ENCODE assay signal across 10 mouse cellular contexts in the genomic region with DNA sequence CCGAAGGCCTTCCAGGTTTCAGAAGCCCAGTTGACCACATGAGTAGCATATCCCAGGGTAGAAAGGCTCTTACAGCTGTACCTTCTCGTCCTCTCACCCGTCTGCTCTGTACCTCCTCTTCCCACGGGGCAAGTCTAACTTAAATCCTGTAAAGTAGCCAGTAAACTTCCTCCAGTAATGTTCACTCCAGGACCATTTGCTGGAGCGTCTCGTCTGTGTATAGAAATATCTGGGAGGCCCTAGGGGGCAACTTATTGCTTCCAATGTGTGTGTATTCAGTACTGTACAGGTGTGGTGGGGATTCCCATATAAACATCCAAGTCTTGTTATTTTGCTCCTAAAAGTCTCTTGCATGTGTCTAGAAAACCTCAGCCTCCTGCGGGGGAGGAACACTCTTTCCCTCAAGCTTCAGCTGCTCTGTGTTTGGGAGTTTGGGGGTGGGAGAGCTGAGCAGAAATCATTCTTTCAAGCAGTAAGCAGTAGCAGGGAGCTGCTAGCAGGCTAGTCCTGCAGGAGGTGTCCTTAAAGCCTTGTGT.
DNase-seq lines count a peak whose midpoint lies in the region; ATAC-seq lines count a peak whose summit lies in the region.
"Had no signal": no experiment of that assay in that cellular context is flagged by ENCODE, and none has a peak within 500 bp of the region (broad histone marks: within the 10 kb centered on the region; RNA-seq: fewer than 3 reads in every experiment).

No protein-coding gene starts in this region.

- no peak overlapping the region for H3K9ac ChIP-seq in embryonic facial prominence, embryonic 14.5 days (ENCODE audit: low read depth, low read length)
- H3K9ac ChIP-seq in hindbrain, embryonic 13.5 days: no peak overlapping the region
- H3K9ac ChIP-seq in neural tube, embryonic 13.5 days: no peak overlapping the region
- no peak overlapping the region for H3K9ac ChIP-seq in midbrain, embryonic 16.5 days (ENCODE audit: low read depth, low read length)
- H3K9ac ChIP-seq in midbrain, embryonic 13.5 days (replicated peaks): no peak overlapping the region

- no peak overlapping the region for H3K4me3 ChIP-seq in embryonic facial prominence, embryonic 14.5 days (ENCODE audit: low read depth, low read length)
- no peak overlapping the region for H3K4me3 ChIP-seq in hindbrain, embryonic 13.5 days
- no peak overlapping the region for H3K4me3 ChIP-seq in neural tube, embryonic 13.5 days
- H3K4me3 ChIP-seq in midbrain, embryonic 16.5 days (ENCODE audit: low read depth, low read length): no peak overlapping the region
- no peak overlapping the region for H3K4me3 ChIP-seq in midbrain, embryonic 13.5 days (replicated peaks)
- H3K4me3 ChIP-seq: erythroblast, embryonic 14.5 days; megakaryocyte, embryonic 14.5 days had no signal

- no peaks in the 10 kb centered on the region for H3K27me3 ChIP-seq in embryonic facial prominence, embryonic 14.5 days (replicated peaks; ENCODE audit: control insufficient read depth, insufficient read depth, low read length)
- H3K27me3 ChIP-seq in hindbrain, embryonic 13.5 days: no peaks in the 10 kb centered on the region
- H3K27me3 ChIP-seq in neural tube, embryonic 13.5 days: no peaks in the 10 kb centered on the region
- H3K27me3 ChIP-seq in midbrain, embryonic 16.5 days (ENCODE audit: control insufficient read depth, insufficient read depth, low read depth, low read length): no peaks in the 10 kb centered on the region
- no peaks in the 10 kb centered on the region for H3K27me3 ChIP-seq in midbrain, embryonic 13.5 days
- H3K27me3 ChIP-seq: megakaryocyte, embryonic 14.5 days had no signal

- DNase-seq in kidney, postnatal 4 days: peak; percentile 41 to 60
- no peak for DNase-seq in kidney, postnatal 14 days
- peak; percentile 69 for DNase-seq in embryonic facial prominence, embryonic 14.5 days (ENCODE audit: low spot score)
- no peak for DNase-seq in gastrocnemius, adult 18-20 months (ENCODE audit: low spot score)

- peak overlapping the region; percentile 82 for H3K27ac ChIP-seq in embryonic facial prominence, embryonic 14.5 days (replicated peaks; ENCODE audit: low read depth, low read length)
- H3K27ac ChIP-seq in hindbrain, embryonic 13.5 days: peak overlapping the region; percentile 49; the same call in 1 of the 2 replicates
- peak overlapping the region; percentile 74 for H3K27ac ChIP-seq in neural tube, embryonic 13.5 days (replicated peaks)
- no peak overlapping the region for H3K27ac ChIP-seq in midbrain, embryonic 16.5 days (ENCODE audit: low read length)
- no peak overlapping the region for H3K27ac ChIP-seq in midbrain, embryonic 13.5 days

- peak; percentile 82; the same call in 1 of the 2 replicates for ATAC-seq in embryonic facial prominence, embryonic 14.5 days (ENCODE audit: low read depth)
- no peak for ATAC-seq in hindbrain, embryonic 13.5 days (ENCODE audit: low FRiP score)
- ATAC-seq in neural tube, embryonic 13.5 days (ENCODE audit: low read depth): 0 out of 2 replicates have a peak, but pooled peaks have one; percentile 32
- no peak for ATAC-seq in midbrain, embryonic 16.5 days
- ATAC-seq in midbrain, embryonic 13.5 days: no peak

- H3K4me1 ChIP-seq in embryonic facial prominence, embryonic 14.5 days (ENCODE audit: control insufficient read depth, insufficient read depth, low read length): peaks cover 21% of the 10 kb centered on the region
- H3K4me1 ChIP-seq in hindbrain, embryonic 13.5 days (replicated peaks): peaks cover 16% of the 10 kb centered on the region; the same call in 1 of the 2 replicates
- peaks cover 19% of the 10 kb centered on the region for H3K4me1 ChIP-seq in neural tube, embryonic 13.5 days (replicated peaks)
- H3K4me1 ChIP-seq in midbrain, embryonic 16.5 days (ENCODE audit: control insufficient read depth, insufficient read depth, low read length): peaks cover 2% of the 10 kb centered on the region; the same call in 1 of the 2 replicates
- H3K4me1 ChIP-seq in midbrain, embryonic 13.5 days (replicated peaks): 0 out of 2 replicates have a peak, but pooled peaks cover 7% of the 10 kb centered on the region

- peaks cover 9% of the 10 kb centered on the region; the same call in 1 of the 2 replicates for H3K36me3 ChIP-seq in embryonic facial prominence, embryonic 14.5 days (ENCODE audit: control insufficient read depth, insufficient read depth, low read length)
- peaks cover 8% of the 10 kb centered on the region for H3K36me3 ChIP-seq in hindbrain, embryonic 13.5 days
- H3K36me3 ChIP-seq in neural tube, embryonic 13.5 days: 0 out of 2 replicates have a peak, but pooled peaks cover 9% of the 10 kb centered on the region
- H3K36me3 ChIP-seq in midbrain, embryonic 16.5 days (ENCODE audit: control insufficient read depth, insufficient read depth, low read length): peaks cover 3% of the 10 kb centered on the region; the same call in 1 of the 2 replicates
- H3K36me3 ChIP-seq in midbrain, embryonic 13.5 days: peaks cover 4% of the 10 kb centered on the region; the same call in 1 of the 2 replicates

- WGBS in embryonic facial prominence, embryonic 14.5 days: 21% methylated on average over 7 of the region's 7 CpGs
- 69% methylated on average over 7 of the region's 7 CpGs for WGBS in hindbrain, embryonic 13.5 days
- 68% methylated on average over 7 of the region's 7 CpGs for WGBS in neural tube, embryonic 13.5 days
- WGBS in midbrain, embryonic 16.5 days: 75% methylated on average over 7 of the region's 7 CpGs
- 83% methylated on average over 7 of the region's 7 CpGs for WGBS in midbrain, embryonic 13.5 days

- H3K4me2 ChIP-seq in embryonic facial prominence, embryonic 14.5 days (ENCODE audit: low read depth, low read length): no peak overlapping the region; the same call in 1 of the 2 replicates
- no peak overlapping the region for H3K4me2 ChIP-seq in hindbrain, embryonic 13.5 days
- H3K4me2 ChIP-seq in neural tube, embryonic 13.5 days: no peak overlapping the region
- H3K4me2 ChIP-seq in midbrain, embryonic 16.5 days (ENCODE audit: low read length): no peak overlapping the region
- no peak overlapping the region for H3K4me2 ChIP-seq in midbrain, embryonic 13.5 days (replicated peaks)

- H3K9me3 ChIP-seq in embryonic facial prominence, embryonic 14.5 days (ENCODE audit: control insufficient read depth, low read length): no peaks in the 10 kb centered on the region
- no peaks in the 10 kb centered on the region for H3K9me3 ChIP-seq in hindbrain, embryonic 13.5 days
- H3K9me3 ChIP-seq in neural tube, embryonic 13.5 days: no peaks in the 10 kb centered on the region
- H3K9me3 ChIP-seq in midbrain, embryonic 16.5 days (replicated peaks; ENCODE audit: control insufficient read depth, low read length, poor library complexity, severe bottlenecking): no peaks in the 10 kb centered on the region
- H3K9me3 ChIP-seq in midbrain, embryonic 13.5 days: no peaks in the 10 kb centered on the region
- H3K9me3 ChIP-seq: megakaryocyte, embryonic 14.5 days had no signal

Comparison
In these comparisons a context has a peak if more than half of its experiments do, and no peak if none do; other contexts are left out.
1. DNase-seq: peak in kidney, postnatal 4 days (2 of 2) and embryonic facial prominence, embryonic 14.5 days (single experiment); none in kidney, postnatal 14 days (single experiment) and gastrocnemius, adult 18-20 months (single experiment).
2. ATAC-seq: peak in embryonic facial prominence, embryonic 14.5 days (single experiment) and neural tube, embryonic 13.5 days (single experiment); none in hindbrain, embryonic 13.5 days (single experiment), midbrain, embryonic 16.5 days (single experiment) and midbrain, embryonic 13.5 days (single experiment).
3. H3K27ac ChIP-seq: peak in embryonic facial prominence, embryonic 14.5 days (single experiment), hindbrain, embryonic 13.5 days (single experiment) and neural tube, embryonic 13.5 days (single experiment); none in midbrain, embryonic 16.5 days (single experiment) and midbrain, embryonic 13.5 days (single experiment).